Mouse (Mus musculus): ENCODE measurements around the gene Sprr2f. TPM values are rescaled to one million over a fixed set of nuclear protein-coding genes. Genes with fewer than 3 reads are reported as not detected.

The Sprr2f gene
- polyA plus RNA-seq (2016; fragmentation: Nextera tagmentation; extraction: Ambion mirVana) = not detected in 2 replicates

DNA sequence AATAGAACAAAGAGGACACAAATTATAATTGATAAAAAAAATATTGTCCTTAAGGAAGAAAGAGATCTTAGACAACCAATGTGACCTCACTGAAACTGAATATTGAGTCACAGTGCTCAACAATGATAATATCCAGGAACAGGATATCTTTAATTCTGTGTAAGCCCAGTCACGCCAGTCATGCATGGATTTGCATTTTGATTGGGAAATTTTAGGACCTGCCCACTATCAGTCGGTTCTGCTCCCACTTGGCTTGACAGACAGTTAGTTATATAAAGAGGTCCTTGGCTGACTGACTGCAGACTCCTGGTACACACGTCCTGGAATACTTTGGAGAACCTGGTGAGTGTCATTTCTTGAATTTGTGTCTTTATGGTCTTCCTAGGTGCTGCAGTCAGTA is at the start of gene Sprr2f:
Gene Sprr2f, plus strand, starts transcription at position 301 of the 400 bp plus-strand sequence.
- Histone ChIP-seq H3K9ac (no peak within 1 kb of the TSS), H3K36me3 (no peaks in the 10 kb centered on the region), H3K27me3 (no peaks in the 10 kb centered on the region), H3K27ac (no peak within 1 kb of the TSS), H3K4me3 (no peak within 1 kb of the TSS), H3K4me2 (replicated peaks) (no peak within 1 kb of the TSS), H3K9me3 (replicated peaks) (no peaks in the 10 kb centered on the region), H3K4me1 (no peaks in the 10 kb centered on the region)
- WGBS = 74% methylated on average over 3 of the region's 3 CpGs
- no peak for ATAC-seq (ENCODE audit: low FRiP score)

DNA sequence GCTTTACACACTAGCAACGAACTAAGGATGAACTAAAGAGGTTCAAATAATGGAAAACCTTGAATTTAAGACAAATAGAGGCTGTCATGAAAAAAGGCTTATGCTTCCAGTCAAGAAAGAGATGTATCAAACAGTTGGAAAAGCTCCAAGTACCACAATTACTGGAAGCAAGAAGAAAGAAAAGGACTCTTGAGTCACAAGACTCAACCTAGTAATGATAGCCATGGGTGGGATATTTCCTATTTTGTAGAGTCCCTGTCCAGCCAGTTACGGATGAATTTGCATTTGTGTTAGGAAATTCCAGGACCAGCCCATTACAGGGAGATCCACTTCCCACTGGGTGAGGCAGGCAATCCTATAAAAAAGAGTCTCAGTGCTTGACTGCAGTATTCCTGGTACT is 48.7 kb upstream of the Sprr2f start, which contains the start of gene Sprr2b:
Gene Sprr2b, plus strand, starts transcription at position 301 of the 400 bp plus-strand sequence.
- H3K9ac ChIP-seq = no peak within 1 kb of the TSS
- no peak within 1 kb of the TSS for H3K4me2 ChIP-seq (replicated peaks)
- WGBS = 80% methylated on average over 2 of the region's 2 CpGs
- ATAC-seq (ENCODE audit: low FRiP score) = no peak
- H3K27me3 ChIP-seq = no peaks in the 10 kb centered on the region
- no peaks in the 10 kb centered on the region for H3K4me1 ChIP-seq
- no peaks in the 10 kb centered on the region for H3K36me3 ChIP-seq
- no peak within 1 kb of the TSS for H3K4me3 ChIP-seq
- no peak within 1 kb of the TSS for H3K27ac ChIP-seq
- H3K9me3 ChIP-seq (replicated peaks) = no peaks in the 10 kb centered on the region

DNA sequence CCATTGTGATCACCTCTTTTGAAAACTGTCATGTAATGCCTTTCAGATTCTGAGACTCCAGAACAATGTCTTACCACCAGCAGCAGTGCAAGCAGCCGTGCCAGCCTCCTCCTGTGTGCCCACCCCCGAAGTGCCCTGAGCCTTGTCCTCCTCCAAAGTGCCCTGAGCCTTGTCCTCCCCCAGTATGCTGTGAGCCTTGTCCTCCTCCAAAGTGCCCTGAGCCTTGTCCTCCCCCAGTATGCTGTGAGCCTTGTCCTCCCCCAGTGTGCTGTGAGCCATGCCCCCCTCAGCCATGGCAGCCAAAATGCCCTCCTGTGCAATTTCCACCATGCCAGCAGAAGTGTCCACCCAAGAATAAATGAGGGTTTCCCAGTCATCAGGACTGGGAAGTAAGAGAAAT is 47.6 kb upstream of the Sprr2f start:
- no peaks in the 10 kb centered on the region for H3K4me1 ChIP-seq
- no peaks in the 10 kb centered on the region for H3K27me3 ChIP-seq
- ATAC-seq (ENCODE audit: low FRiP score) = no peak
- WGBS = 62% methylated on average over 2 of the region's 2 CpGs
- H3K9me3 ChIP-seq (replicated peaks) = no peaks in the 10 kb centered on the region
- H3K27ac ChIP-seq = no peak overlapping the region
- no peak overlapping the region for H3K9ac ChIP-seq
- H3K4me3 ChIP-seq = no peak overlapping the region
- H3K4me2 ChIP-seq (replicated peaks) = no peak overlapping the region
- no peaks in the 10 kb centered on the region for H3K36me3 ChIP-seq

DNA sequence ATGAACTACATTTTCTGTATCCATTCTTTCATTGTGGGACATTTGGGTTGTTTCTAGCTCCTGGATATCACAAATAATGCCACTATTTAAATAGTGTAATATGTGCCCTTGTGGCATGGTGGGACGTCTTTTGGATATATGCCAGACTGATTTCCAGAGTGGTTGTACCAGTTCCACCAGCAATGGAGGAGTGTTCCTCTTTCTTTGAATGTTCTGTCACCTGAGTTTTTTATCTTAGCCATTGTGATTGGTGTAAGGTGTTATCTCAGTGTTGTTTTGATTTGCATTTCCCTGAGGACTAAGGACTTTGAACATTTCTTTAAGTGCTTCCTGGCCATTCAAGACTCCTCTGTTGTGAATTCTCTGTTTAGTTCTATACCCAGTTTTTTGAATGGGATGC is 28.7 kb upstream of the Sprr2f start:
- H3K9ac ChIP-seq = no peak overlapping the region
- no peak for ATAC-seq (ENCODE audit: low FRiP score)
- 81% methylated on average over 1 of the region's 1 CpGs for WGBS
- H3K9me3 ChIP-seq (replicated peaks) = no peaks in the 10 kb centered on the region
- H3K27ac ChIP-seq = no peak overlapping the region
- no peaks in the 10 kb centered on the region for H3K27me3 ChIP-seq
- no peaks in the 10 kb centered on the region for H3K4me1 ChIP-seq
- H3K4me2 ChIP-seq (replicated peaks) = no peak overlapping the region
- H3K36me3 ChIP-seq = no peaks in the 10 kb centered on the region
- H3K4me3 ChIP-seq = no peak overlapping the region

DNA sequence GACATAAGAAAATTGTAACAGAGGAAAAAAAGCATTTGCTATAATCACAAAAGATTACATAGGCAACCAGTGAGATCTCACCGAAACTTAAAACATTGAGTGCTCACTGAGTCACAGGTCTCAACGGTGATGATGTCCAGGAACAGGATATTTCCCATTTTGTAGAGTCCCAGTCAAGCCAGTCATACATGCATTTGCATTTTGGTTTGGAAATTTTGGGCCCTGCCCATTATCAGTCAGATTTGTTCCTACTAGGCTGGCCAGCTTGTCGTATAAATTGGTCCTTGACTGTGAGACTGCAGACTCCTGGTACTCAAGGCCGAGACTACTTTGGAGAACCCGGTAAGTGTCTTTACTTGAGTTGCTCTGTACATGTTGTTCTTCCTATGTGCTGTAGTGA is 26.1 kb upstream of the Sprr2f start, which contains the start of gene Sprr2d:
Gene Sprr2d, plus strand, starts transcription at position 301 of the 400 bp plus-strand sequence.
- ATAC-seq (ENCODE audit: low FRiP score) = no peak
- WGBS = 86% methylated on average over 5 of the region's 5 CpGs
- Histone ChIP-seq H3K4me3 (no peak within 1 kb of the TSS), H3K9me3 (replicated peaks) (no peaks in the 10 kb centered on the region), H3K4me1 (no peaks in the 10 kb centered on the region), H3K27ac (no peak within 1 kb of the TSS), H3K4me2 (replicated peaks) (no peak within 1 kb of the TSS), H3K27me3 (no peaks in the 10 kb centered on the region), H3K36me3 (no peaks in the 10 kb centered on the region), H3K9ac (no peak within 1 kb of the TSS)

DNA sequence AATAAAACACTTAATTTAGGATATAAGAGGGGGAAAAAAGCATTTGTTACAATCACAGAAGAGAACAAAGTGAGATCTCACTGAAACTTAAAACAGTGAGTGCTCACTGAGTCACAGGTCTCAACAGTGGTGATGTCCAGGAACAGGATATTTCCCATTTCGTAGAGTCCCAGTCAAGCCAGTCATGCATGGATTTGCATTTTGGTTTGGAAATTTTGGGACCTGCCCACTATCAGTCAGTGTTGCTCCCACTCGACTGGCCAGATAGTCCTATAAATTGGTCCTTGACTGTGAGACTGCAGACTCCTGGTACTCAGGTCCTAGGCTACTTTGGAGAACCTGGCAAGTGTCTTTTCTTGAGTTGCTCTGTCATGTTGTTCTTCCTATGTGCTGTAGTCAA is 13.1 kb upstream of the Sprr2f start, which contains the start of gene Sprr2e:
Gene Sprr2e, plus strand, starts transcription at position 301 of the 400 bp plus-strand sequence.
- Histone ChIP-seq H3K9ac (no peak within 1 kb of the TSS), H3K36me3 (no peaks in the 10 kb centered on the region), H3K4me3 (no peak within 1 kb of the TSS), H3K27ac (no peak within 1 kb of the TSS), H3K27me3 (no peaks in the 10 kb centered on the region), H3K4me2 (replicated peaks) (no peak within 1 kb of the TSS), H3K9me3 (replicated peaks) (no peaks in the 10 kb centered on the region), H3K4me1 (no peaks in the 10 kb centered on the region)
- 83% methylated on average over 2 of the region's 2 CpGs for WGBS
- no peak for ATAC-seq (ENCODE audit: low FRiP score)

DNA sequence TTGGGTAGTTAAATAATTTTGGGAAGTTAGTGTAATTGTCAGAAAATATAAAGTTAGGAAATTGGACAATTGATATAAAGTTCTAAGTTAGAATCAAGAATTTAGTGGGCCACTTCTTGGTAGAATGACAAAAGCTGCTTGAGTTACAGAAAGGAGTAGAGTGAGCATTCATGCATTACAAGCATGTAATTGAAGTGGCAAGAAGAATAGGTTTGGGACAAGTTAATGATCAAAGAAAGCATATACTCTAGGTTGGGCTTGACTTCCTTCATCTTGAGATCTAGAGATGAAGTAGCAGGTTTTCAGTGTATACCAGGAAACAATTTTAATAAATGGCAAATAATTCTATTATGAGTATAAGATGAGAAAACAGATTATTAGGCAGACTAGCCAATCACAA is 3.4 kb upstream of the Sprr2f start:
- H3K9me3 ChIP-seq (replicated peaks) = no peaks in the 10 kb centered on the region
- no peaks in the 10 kb centered on the region for H3K27me3 ChIP-seq
- H3K36me3 ChIP-seq = no peaks in the 10 kb centered on the region
- no peak for ATAC-seq (ENCODE audit: low FRiP score)
- no peak overlapping the region for H3K27ac ChIP-seq
- H3K9ac ChIP-seq = no peak overlapping the region
- no peak overlapping the region for H3K4me2 ChIP-seq (replicated peaks)
- no peaks in the 10 kb centered on the region for H3K4me1 ChIP-seq
- H3K4me3 ChIP-seq = no peak overlapping the region

DNA sequence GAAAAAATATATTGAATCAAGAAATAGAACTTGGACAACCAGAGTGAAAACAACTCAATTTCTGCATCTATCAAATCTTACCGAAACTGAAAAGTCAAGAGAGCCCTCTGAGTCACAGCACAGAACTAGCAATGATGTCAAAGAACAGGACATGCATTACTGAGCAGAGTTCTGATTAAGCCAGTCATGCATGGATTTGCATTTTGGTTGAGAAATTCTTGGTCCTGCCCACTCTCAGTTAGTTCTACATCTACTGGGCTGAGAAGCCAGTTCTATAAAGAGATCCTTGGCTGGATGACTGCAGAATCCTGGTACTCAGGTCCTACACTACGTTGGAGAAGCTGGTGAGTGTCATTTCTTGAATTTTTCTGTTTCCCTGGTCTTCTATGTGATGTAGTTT is 8.6 kb downstream of the Sprr2f start:
- 76% methylated on average over 2 of the region's 2 CpGs for WGBS
- no peak for ATAC-seq (ENCODE audit: low FRiP score)
- Histone ChIP-seq H3K27me3 (no peaks in the 10 kb centered on the region), H3K4me1 (no peaks in the 10 kb centered on the region), H3K36me3 (no peaks in the 10 kb centered on the region), H3K4me3 (no peak overlapping the region), H3K27ac (no peak overlapping the region), H3K9me3 (replicated peaks) (no peaks in the 10 kb centered on the region), H3K9ac (no peak overlapping the region), H3K4me2 (replicated peaks) (no peak overlapping the region)

DNA sequence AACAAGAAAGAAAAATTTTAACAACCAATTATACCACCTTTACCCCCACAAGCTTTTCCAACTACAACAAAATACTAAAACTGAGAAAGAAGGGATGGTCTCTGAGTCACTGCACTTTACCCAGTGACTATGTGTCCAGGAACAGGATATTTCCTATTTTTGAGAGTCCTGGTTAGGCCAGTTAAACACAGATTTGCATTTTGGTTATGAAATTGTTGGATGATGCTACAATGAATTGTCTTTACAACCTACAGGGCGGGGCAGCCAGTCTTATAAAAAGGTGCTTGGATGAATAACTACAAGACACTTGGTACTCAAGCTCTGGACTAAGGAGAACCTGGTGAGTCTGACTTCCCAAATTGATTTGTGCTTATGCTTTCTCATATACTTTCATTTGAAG is 20.4 kb downstream of the Sprr2f start, which contains the start of gene Sprr2h:
Gene Sprr2h, plus strand, starts transcription at position 301 of the 400 bp plus-strand sequence.
- WGBS = 96% methylated on average over 1 of the region's 1 CpGs
- Histone ChIP-seq H3K4me2 (replicated peaks) (no peak within 1 kb of the TSS), H3K9ac (no peak within 1 kb of the TSS), H3K4me3 (no peak within 1 kb of the TSS), H3K36me3 (no peaks in the 10 kb centered on the region), H3K27me3 (no peaks in the 10 kb centered on the region), H3K27ac (no peak within 1 kb of the TSS), H3K9me3 (replicated peaks) (no peaks in the 10 kb centered on the region), H3K4me1 (no peaks in the 10 kb centered on the region)
- ATAC-seq (ENCODE audit: low FRiP score) = no peak

DNA sequence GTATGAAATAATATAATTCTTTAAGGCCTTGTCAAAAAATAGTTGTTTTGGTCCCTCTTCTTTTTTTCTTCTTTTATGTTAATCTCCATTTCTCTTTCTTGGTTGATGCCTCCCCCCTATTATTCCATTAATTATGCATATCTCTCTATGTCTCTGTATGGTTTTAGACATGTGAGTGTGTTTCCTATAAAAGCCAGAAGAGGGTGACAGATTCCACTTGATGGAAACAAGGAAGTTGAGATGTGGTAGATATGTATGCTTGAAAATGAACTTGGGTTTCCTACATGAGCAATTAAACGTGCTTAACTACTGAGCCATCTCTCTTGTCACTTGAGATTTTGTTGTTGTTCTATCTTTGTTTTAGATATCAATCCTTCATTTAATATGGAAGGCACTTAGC is 29.3 kb downstream of the Sprr2f start:
- Histone ChIP-seq H3K9me3 (replicated peaks) (no peaks in the 10 kb centered on the region), H3K27ac (no peak overlapping the region), H3K4me2 (replicated peaks) (no peak overlapping the region), H3K4me1 (no peaks in the 10 kb centered on the region), H3K27me3 (no peaks in the 10 kb centered on the region), H3K36me3 (no peaks in the 10 kb centered on the region), H3K9ac (no peak overlapping the region), H3K4me3 (no peak overlapping the region)
- no peak for ATAC-seq (ENCODE audit: low FRiP score)
- WGBS = 54% methylated on average over 1 of the region's 1 CpGs

DNA sequence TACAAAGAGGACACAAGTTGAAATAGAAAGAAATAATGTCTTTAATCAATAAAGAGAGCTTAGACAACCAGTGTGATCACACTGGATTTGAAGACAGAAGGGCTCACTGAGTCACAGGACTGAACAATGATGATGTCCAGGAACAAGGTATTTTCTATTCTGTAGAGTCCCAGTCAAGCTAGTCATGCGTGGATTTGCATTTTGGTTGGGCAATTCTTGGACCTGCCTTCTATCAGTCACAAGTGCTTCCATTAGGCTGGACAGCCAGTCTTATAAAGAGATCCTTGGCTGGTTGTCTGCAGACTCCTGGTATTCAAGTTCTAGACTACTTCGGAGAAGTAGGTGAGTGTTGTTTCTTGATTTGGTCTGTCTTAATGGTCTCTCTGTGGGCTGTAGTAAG is 42.7 kb downstream of the Sprr2f start, which contains the start of gene Sprr2i:
Gene Sprr2i, plus strand, starts transcription at position 301 of the 400 bp plus-strand sequence.
- H3K27ac ChIP-seq = no peak within 1 kb of the TSS
- no peak within 1 kb of the TSS for H3K4me2 ChIP-seq (replicated peaks)
- 89% methylated on average over 2 of the region's 2 CpGs for WGBS
- no peaks in the 10 kb centered on the region for H3K4me1 ChIP-seq
- ATAC-seq (ENCODE audit: low FRiP score) = no peak
- H3K36me3 ChIP-seq = no peaks in the 10 kb centered on the region
- H3K9ac ChIP-seq = no peak within 1 kb of the TSS
- no peaks in the 10 kb centered on the region for H3K27me3 ChIP-seq
- H3K4me3 ChIP-seq = no peak within 1 kb of the TSS
- H3K9me3 ChIP-seq (replicated peaks) = no peaks in the 10 kb centered on the region
